Mouse (Mus musculus) forebrain, embryonic 14.5 days (tissue): ENCODE results near the gene Clmn. TPM values are rescaled to one million over a fixed set of nuclear protein-coding genes. Genes with fewer than 3 reads are reported as not detected.

Experiments used
- ATAC-seq: fragments of 200-750 bp; cut with Nextera tagmentation; 2 replicates; pipeline ENCODE4 v1.8.0; 2017; ENCODE audit warnings: mild to moderate bottlenecking, moderate library complexity
- DNase-seq: peaks from one replicate; pipeline ENCODE4 v3.0.0-alpha.2; 2015; ENCODE audit warnings: low spot score
- H3K27ac ChIP-seq: fragments of 300-500 bp; sonication (generic); 2 replicates; pipeline ENCODE4 v1.5.1; 2014; ENCODE audit warnings: low read depth, mild to moderate bottlenecking, control low read depth, low read length, moderate library complexity
- H3K27me3 ChIP-seq: fragments of 300-500 bp; sonication (generic); replicated peaks from 2 replicates; pipeline ENCODE4 v1.6.1; 2014; ENCODE audit warnings: low read length, control low read depth, mixed read lengths; ENCODE audit not compliant: control insufficient read depth, insufficient read depth
- H3K36me3 ChIP-seq: fragments of 300-500 bp; sonication (generic); 2 replicates; pipeline ENCODE4 v1.6.1; 2014; ENCODE audit warnings: low read length, control low read depth; ENCODE audit not compliant: control insufficient read depth, insufficient read depth
- H3K4me1 ChIP-seq: fragments of 300-500 bp; sonication (generic); 2 replicates; pipeline ENCODE4 v1.6.1; 2014; ENCODE audit warnings: antibody characterized with exemption, low read length, control low read depth; ENCODE audit not compliant: control insufficient read depth, insufficient read depth
- H3K4me2 ChIP-seq: fragments of 300-500 bp; sonication (generic); 2 replicates; pipeline ENCODE4 v1.6.1; 2014; ENCODE audit warnings: mild to moderate bottlenecking, control low read depth, low read length
- H3K4me3 ChIP-seq: fragments of 300-500 bp; sonication (generic); 2 replicates; pipeline ENCODE4 v1.5.1; 2014; ENCODE audit warnings: low read depth, low read length, control low read depth
- H3K9ac ChIP-seq: fragments of 300-500 bp; sonication (generic); 2 replicates; pipeline ENCODE4 v1.6.1; 2014; ENCODE audit warnings: mild to moderate bottlenecking, low read length, control low read depth, moderate library complexity
- H3K9me3 ChIP-seq: fragments of 300-500 bp; sonication (generic); replicated peaks from 2 replicates; pipeline ENCODE4 v1.6.1; 2016; ENCODE audit warnings: low read length, control low read depth, mixed read lengths; ENCODE audit not compliant: control insufficient read depth
- WGBS: fragments of 180-500 bp; shearing (Covaris S2); extraction: QIAGEN DNeasy Blood & Tissue Kit; methylation state at CpG from one replicate; pipeline ENCODE4 v1.1.7; 2014; 5-methylcytosine and 5-hydroxymethylcytosine counted together
- polyA plus RNA-seq: library from polyadenylated mRNA; unstranded; fragments of >200 nt; fragmentation: Nextera tagmentation; extraction: Ambion mirVana; gene quantifications from 2 replicates; pipeline ENCODE4 v1.2.1, GENCODE M21; 2014

The Clmn gene
- polyA plus RNA-seq, result 0.33 and 0.72 TPM in 2 replicates

GRCm38 (mm10) chr12:104864439-104865165 lies at the start of gene Clmn:
Clmn (minus strand) TSS chr12:104865076.
- Histone ChIP-seq H3K27ac (no peak within 1 kb of the TSS), H3K4me3 (peak within 1 kb of the TSS; percentile 65), H3K4me2 (peak within 1 kb of the TSS; percentile 85), H3K9me3 (no peaks in the 10 kb centered on the region), H3K9ac (peak within 1 kb of the TSS; percentile 83), H3K27me3 (no peaks in the 10 kb centered on the region), H3K36me3 (no peaks in the 10 kb centered on the region), H3K4me1 (no peaks in the 10 kb centered on the region)
- ATAC-seq (peak; percentile 61), DNase-seq (peak; percentile 41)
- under 1% methylated on average over 53 of the region's 80 CpGs for WGBS

GRCm38 (mm10) chr12:104912990-104913389 lies 48.1 kb upstream of the Clmn start:
- no peaks in the 10 kb centered on the region for H3K9me3 ChIP-seq
- DNase-seq, result no peak
- H3K27me3 ChIP-seq, result no peaks in the 10 kb centered on the region
- H3K9ac ChIP-seq, result no peak overlapping the region
- H3K4me3 ChIP-seq, result no peak overlapping the region
- H3K4me1 ChIP-seq, result no peaks in the 10 kb centered on the region
- H3K36me3 ChIP-seq, result no peaks in the 10 kb centered on the region
- ATAC-seq, result no peak
- no peak overlapping the region for H3K27ac ChIP-seq
- H3K4me2 ChIP-seq, result no peak overlapping the region
- 72% methylated on average over 3 of the region's 3 CpGs for WGBS

- 41% methylated on average over 10 of the region's 10 CpGs for WGBS
- Histone ChIP-seq H3K4me1 (no peaks in the 10 kb centered on the region), H3K27me3 (no peaks in the 10 kb centered on the region), H3K4me3 (no peak overlapping the region), H3K36me3 (no peaks in the 10 kb centered on the region), H3K4me2 (no peak overlapping the region), H3K27ac (no peak overlapping the region), H3K9me3 (no peaks in the 10 kb centered on the region), H3K9ac (no peak overlapping the region)
- no peak for DNase-seq
- no peak for ATAC-seq
Measured at GRCm38 (mm10) chr12:104912281-104912933, 47.5 kb upstream of the Clmn start.

GRCm38 (mm10) chr12:104909750-104910149 lies 44.9 kb upstream of the Clmn start:
- no peaks in the 10 kb centered on the region for H3K36me3 ChIP-seq
- H3K9me3 ChIP-seq, result no peaks in the 10 kb centered on the region
- ATAC-seq (no peak), DNase-seq (no peak)
- no peak overlapping the region for H3K4me2 ChIP-seq
- no peaks in the 10 kb centered on the region; the same call in 1 of the 2 replicates for H3K27me3 ChIP-seq
- no peaks in the 10 kb centered on the region for H3K4me1 ChIP-seq
- no peak overlapping the region for H3K9ac ChIP-seq
- WGBS, result 84% methylated on average over 4 of the region's 4 CpGs
- H3K27ac ChIP-seq, result no peak overlapping the region
- no peak overlapping the region for H3K4me3 ChIP-seq

GRCm38 (mm10) chr12:104908986-104909385 lies 44.1 kb upstream of the Clmn start:
- no peak overlapping the region for H3K4me2 ChIP-seq
- H3K4me3 ChIP-seq, result no peak overlapping the region
- no peak overlapping the region for H3K27ac ChIP-seq
- no peaks in the 10 kb centered on the region for H3K9me3 ChIP-seq
- H3K36me3 ChIP-seq, result no peaks in the 10 kb centered on the region
- no peaks in the 10 kb centered on the region; the same call in 1 of the 2 replicates for H3K27me3 ChIP-seq
- no peak overlapping the region for H3K9ac ChIP-seq
- ATAC-seq, result peak; percentile 15; the same call in 1 of the 2 replicates
- 65% methylated on average over 4 of the region's 5 CpGs for WGBS
- H3K4me1 ChIP-seq, result no peaks in the 10 kb centered on the region
- DNase-seq, result no peak

- 5% methylated on average over 15 of the region's 15 CpGs for WGBS
- Histone ChIP-seq H3K9ac (no peak overlapping the region), H3K4me2 (no peak overlapping the region), H3K4me3 (no peak overlapping the region), H3K4me1 (no peaks in the 10 kb centered on the region), H3K27me3 (no peaks in the 10 kb centered on the region; the same call in 1 of the 2 replicates), H3K36me3 (no peaks in the 10 kb centered on the region), H3K9me3 (no peaks in the 10 kb centered on the region), H3K27ac (no peak overlapping the region)
- DNase-seq (no peak), ATAC-seq (peak; percentile 26; the same call in 1 of the 2 replicates)
Measured at GRCm38 (mm10) chr12:104908024-104908781, 43.3 kb upstream of the Clmn start.

GRCm38 (mm10) chr12:104907133-104907532 lies 42.3 kb upstream of the Clmn start:
- no peak for ATAC-seq
- H3K9me3 ChIP-seq, result no peaks in the 10 kb centered on the region
- H3K9ac ChIP-seq, result no peak overlapping the region
- no peaks in the 10 kb centered on the region for H3K36me3 ChIP-seq
- no peak overlapping the region for H3K27ac ChIP-seq
- no peaks in the 10 kb centered on the region; the same call in 1 of the 2 replicates for H3K27me3 ChIP-seq
- H3K4me3 ChIP-seq, result no peak overlapping the region
- H3K4me1 ChIP-seq, result no peaks in the 10 kb centered on the region
- no peak for DNase-seq
- 90% methylated on average over 2 of the region's 2 CpGs for WGBS
- no peak overlapping the region for H3K4me2 ChIP-seq

- DNase-seq, result no peak
- Histone ChIP-seq H3K9ac (no peak overlapping the region), H3K27me3 (no peaks in the 10 kb centered on the region; the same call in 1 of the 2 replicates), H3K36me3 (no peaks in the 10 kb centered on the region), H3K4me1 (0 out of 2 replicates have a peak, but pooled peaks cover 2% of the 10 kb centered on the region), H3K9me3 (no peaks in the 10 kb centered on the region), H3K4me3 (no peak overlapping the region), H3K4me2 (no peak overlapping the region), H3K27ac (no peak overlapping the region)
- ATAC-seq, result no peak
- WGBS, result 27% methylated on average over 5 of the region's 5 CpGs
Measured at GRCm38 (mm10) chr12:104904138-104904537, 39.3 kb upstream of the Clmn start.
